Mouse (Mus musculus): Measurements from ENCODE around the gene Gm20696. TPM values are rescaled to one million over a fixed set of nuclear protein-coding genes. Genes with fewer than 3 reads are reported as not detected.
A peak's percentile ranks its signal among the peaks of the same experiment; 100 is the strongest.

Gm20696 gene
- polyA plus RNA-seq, 1 experiment from 2014 or later = 6.3 TPM

DNA sequence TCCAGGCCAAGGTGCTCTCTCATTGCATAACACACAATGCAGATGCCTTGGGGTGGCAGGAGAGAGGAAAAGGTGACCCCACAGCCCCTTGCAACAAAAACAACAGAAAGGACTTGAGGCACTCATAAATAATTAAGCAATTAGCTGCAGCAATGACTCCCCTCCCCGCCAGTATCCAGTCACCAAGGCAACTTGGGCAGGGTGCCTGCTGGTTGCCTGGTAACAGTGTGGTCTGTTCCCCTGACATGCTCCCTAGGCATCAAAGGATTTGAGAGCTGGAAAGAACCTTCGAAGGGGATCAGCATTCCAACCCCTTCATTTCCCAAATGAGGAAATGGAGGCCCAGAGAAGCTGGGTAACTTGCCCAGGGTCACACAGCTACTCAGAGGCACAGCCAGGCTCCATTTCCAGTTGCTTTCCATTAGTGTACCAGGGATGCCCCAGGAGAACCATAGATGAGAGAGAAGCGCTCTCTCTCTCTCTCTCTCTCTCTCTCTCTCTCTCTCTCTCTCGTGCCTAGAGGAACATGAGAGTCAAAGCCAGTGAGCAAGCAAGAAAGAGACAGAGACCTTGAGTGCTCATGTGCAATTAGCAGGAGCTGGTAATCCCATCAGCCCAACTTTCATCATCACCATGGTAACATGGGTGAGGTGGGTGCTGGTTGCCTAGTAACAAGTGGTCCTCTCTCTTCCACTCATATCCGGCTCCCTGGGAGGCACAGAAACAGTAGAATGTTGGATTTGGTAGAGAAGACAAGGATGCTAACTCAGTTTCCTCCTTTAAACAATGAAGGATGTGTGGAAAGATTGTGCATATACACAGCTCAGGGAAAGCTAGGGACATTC lies 3.1 kb upstream of the Gm20696 start:
- peak overlapping the region; percentile 31 for H3K4me2 ChIP-seq (ENCODE audit: low read length)
- H3K27me3 ChIP-seq (replicated peaks; ENCODE audit: control insufficient read depth, insufficient read depth, low read length) = no peaks in the 10 kb centered on the region
- peak; percentile 84 for ATAC-seq
- H3K4me1 ChIP-seq (replicated peaks; ENCODE audit: control insufficient read depth, insufficient read depth, low read length) = peaks cover 53% of the 10 kb centered on the region
- 18% methylated on average over 4 of the region's 5 CpGs for WGBS
- no peaks in the 10 kb centered on the region for H3K36me3 ChIP-seq (ENCODE audit: control insufficient read depth, insufficient read depth)
- peak overlapping the region; percentile 87 for H3K27ac ChIP-seq (ENCODE audit: low read length)
- no peak overlapping the region for H3K4me3 ChIP-seq (replicated peaks; ENCODE audit: low read length)
- H3K9me3 ChIP-seq (ENCODE audit: control insufficient read depth, low read length) = no peaks in the 10 kb centered on the region
- H3K9ac ChIP-seq (replicated peaks; ENCODE audit: low read depth, low read length) = no peak overlapping the region

DNA sequence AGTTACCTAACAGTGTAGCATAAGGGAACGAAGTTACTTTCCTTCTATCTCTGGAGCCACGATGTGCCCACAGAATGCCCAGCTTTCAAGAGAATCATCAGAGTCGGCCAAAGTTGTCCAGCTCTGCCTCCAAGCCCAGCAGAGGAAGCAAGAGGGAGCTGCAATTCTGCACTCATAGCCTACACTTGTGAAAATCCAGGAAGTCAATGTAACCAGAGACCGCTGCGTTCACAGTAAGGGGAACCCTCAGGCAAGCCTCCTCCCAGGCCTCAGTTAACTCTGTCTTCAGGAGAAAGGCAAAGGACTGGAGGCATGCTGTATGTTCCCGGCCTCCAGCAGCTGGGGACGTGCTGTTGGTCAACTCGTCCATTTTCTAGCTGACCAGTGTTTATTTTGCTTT lies 693 bp upstream of the Gm20696 start:
- H3K4me1 ChIP-seq (replicated peaks; ENCODE audit: control insufficient read depth, insufficient read depth, low read length) = peaks cover 54% of the 10 kb centered on the region
- peak overlapping the region; percentile 75 for H3K4me3 ChIP-seq (replicated peaks; ENCODE audit: low read length)
- ATAC-seq = no peak
- H3K4me2 ChIP-seq (ENCODE audit: low read length) = peak overlapping the region; percentile 92
- no peaks in the 10 kb centered on the region for H3K27me3 ChIP-seq (replicated peaks; ENCODE audit: control insufficient read depth, insufficient read depth, low read length)
- H3K27ac ChIP-seq (ENCODE audit: low read length) = no peak overlapping the region
- H3K9me3 ChIP-seq (ENCODE audit: control insufficient read depth, low read length) = no peaks in the 10 kb centered on the region
- no peak overlapping the region; the same call in 1 of the 2 replicates for H3K9ac ChIP-seq (replicated peaks; ENCODE audit: low read depth, low read length)
- H3K36me3 ChIP-seq (ENCODE audit: control insufficient read depth, insufficient read depth) = no peaks in the 10 kb centered on the region
- 50% methylated on average over 8 of the region's 8 CpGs for WGBS

DNA sequence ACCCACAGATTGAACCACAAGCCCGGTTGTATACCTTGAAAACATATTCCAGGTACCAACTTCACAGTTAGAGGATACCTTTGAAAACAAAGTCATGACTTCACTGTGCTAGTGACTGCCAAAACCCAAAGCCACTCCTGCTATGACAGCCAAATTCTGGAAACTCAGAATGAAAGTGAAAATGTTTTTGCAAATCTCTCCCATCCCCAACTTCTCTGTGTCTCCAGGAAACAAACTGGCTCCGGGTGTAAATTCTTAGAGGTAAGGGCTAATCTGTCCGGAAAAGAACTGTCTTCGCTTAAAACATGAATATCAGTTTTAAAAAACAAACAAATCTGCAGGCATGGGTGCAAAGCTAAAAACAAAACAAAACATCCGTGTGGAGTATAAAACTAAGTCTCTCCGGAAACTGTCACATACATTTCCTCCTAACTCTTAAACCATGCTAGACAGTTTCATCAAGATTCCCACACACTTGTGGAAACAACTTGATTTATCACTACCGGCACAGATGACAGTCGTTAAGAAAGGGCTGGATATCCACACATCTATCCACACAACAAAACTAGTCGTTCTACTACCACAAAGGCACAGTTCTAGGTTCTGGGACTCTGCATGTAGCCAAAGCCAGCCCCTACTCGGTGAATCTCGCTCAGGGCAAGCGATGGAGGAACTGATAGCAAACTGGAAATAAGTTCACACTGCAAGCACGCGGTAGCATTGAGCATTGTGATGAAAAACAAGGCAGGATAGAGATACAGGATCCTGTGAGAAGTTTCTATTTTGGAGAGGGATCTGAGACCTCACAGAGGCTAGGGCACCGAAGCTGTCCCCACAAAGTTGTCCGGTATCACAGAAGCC lies 910 bp downstream of the Gm20696 start:
- H3K4me1 ChIP-seq (replicated peaks; ENCODE audit: control insufficient read depth, insufficient read depth, low read length) = peaks cover 50% of the 10 kb centered on the region
- WGBS = 31% methylated on average over 16 of the region's 16 CpGs

DNA sequence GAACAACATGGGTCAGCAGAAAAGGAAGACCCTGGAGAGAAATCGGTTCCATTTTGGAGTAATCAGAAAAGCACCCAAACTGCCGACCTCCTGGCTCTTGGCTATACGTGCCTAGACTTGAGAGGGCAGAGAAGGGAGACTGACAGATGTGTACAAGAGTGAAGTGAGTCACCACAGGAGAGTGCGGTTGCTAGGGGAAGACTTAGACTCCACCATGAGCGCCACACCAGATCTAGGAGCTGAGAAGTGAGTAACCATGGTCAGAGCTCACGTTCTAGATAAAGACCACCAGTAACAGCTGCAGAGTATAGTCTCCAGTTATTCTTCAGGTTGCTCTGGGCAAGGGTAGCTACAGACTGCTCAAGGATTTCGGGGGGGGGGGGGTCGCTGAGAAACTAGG lies 3.4 kb downstream of the Gm20696 start:
- Histone ChIP-seq H3K36me3 (ENCODE audit: control insufficient read depth, insufficient read depth) (no peaks in the 10 kb centered on the region), H3K9me3 (ENCODE audit: control insufficient read depth, low read length) (no peaks in the 10 kb centered on the region), H3K4me2 (ENCODE audit: low read length) (no peak overlapping the region), H3K27me3 (replicated peaks; ENCODE audit: control insufficient read depth, insufficient read depth, low read length) (no peaks in the 10 kb centered on the region), H3K4me3 (replicated peaks; ENCODE audit: low read length) (no peak overlapping the region), H3K4me1 (replicated peaks; ENCODE audit: control insufficient read depth, insufficient read depth, low read length) (peaks cover 25% of the 10 kb centered on the region), H3K9ac (replicated peaks; ENCODE audit: low read depth, low read length) (no peak overlapping the region), H3K27ac (ENCODE audit: low read length) (no peak overlapping the region)
- 83% methylated on average over 8 of the region's 8 CpGs for WGBS
- no peak for ATAC-seq

More for the DNA sequence above, 910 bp downstream of the Gm20696 start:
- no peaks in the 10 kb centered on the region for H3K27me3 ChIP-seq (replicated peaks; ENCODE audit: control insufficient read depth, insufficient read depth, low read length)
- H3K4me3 ChIP-seq (replicated peaks; ENCODE audit: low read length) = peak overlapping the region; percentile 75
- peak overlapping the region; percentile 91 for H3K9ac ChIP-seq (replicated peaks; ENCODE audit: low read depth, low read length)
- H3K4me2 ChIP-seq (ENCODE audit: low read length) = peak overlapping the region; percentile 92
- ATAC-seq = no peak
- no peaks in the 10 kb centered on the region for H3K36me3 ChIP-seq (ENCODE audit: control insufficient read depth, insufficient read depth)
- H3K27ac ChIP-seq (ENCODE audit: low read length) = no peak overlapping the region
- no peaks in the 10 kb centered on the region for H3K9me3 ChIP-seq (ENCODE audit: control insufficient read depth, low read length)

GRCm38 (mm10) chr6:99660443-99660842 lies 6.2 kb downstream of the Gm20696 start:
- H3K27me3 ChIP-seq (replicated peaks; ENCODE audit: control insufficient read depth, insufficient read depth, low read length) = no peaks in the 10 kb centered on the region
- peaks cover 9% of the 10 kb centered on the region for H3K4me1 ChIP-seq (replicated peaks; ENCODE audit: control insufficient read depth, insufficient read depth, low read length)
- H3K9me3 ChIP-seq (ENCODE audit: control insufficient read depth, low read length) = no peaks in the 10 kb centered on the region
- H3K36me3 ChIP-seq (ENCODE audit: control insufficient read depth, insufficient read depth) = no peaks in the 10 kb centered on the region
- H3K9ac ChIP-seq (replicated peaks; ENCODE audit: low read depth, low read length) = no peak overlapping the region
- no peak overlapping the region for H3K4me2 ChIP-seq (ENCODE audit: low read length)
- no peak for ATAC-seq
- WGBS = 50% methylated on average over 3 of the region's 3 CpGs
- no peak overlapping the region for H3K27ac ChIP-seq (ENCODE audit: low read length)
- no peak overlapping the region for H3K4me3 ChIP-seq (replicated peaks; ENCODE audit: low read length)

DNA sequence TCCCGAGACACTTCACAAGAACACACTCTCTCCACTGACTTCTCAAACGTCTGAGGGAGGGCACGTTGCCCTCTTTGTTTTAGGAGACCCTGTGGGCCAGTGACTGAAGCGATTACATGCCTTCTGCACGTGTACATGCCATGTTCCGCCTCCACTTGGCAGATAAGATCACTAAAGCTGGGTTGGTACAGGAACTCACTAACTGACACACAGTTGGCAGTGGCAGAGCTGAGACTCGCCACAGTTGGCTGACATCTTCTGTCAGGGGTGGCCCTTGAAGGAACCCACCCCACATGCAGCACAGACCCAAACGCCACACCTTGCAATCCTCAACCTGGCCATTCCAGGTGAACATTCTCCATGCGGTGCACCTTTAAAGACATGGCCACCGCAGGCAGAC lies 8.0 kb downstream of the Gm20696 start:
- no peaks in the 10 kb centered on the region for H3K36me3 ChIP-seq (ENCODE audit: control insufficient read depth, insufficient read depth)
- H3K9me3 ChIP-seq (ENCODE audit: control insufficient read depth, low read length) = no peaks in the 10 kb centered on the region
- no peak overlapping the region for H3K27ac ChIP-seq (ENCODE audit: low read length)
- no peaks in the 10 kb centered on the region for H3K27me3 ChIP-seq (replicated peaks; ENCODE audit: control insufficient read depth, insufficient read depth, low read length)
- 0 out of 2 replicates have a peak, but pooled peaks cover 3% of the 10 kb centered on the region for H3K4me1 ChIP-seq (replicated peaks; ENCODE audit: control insufficient read depth, insufficient read depth, low read length)
- no peak overlapping the region for H3K9ac ChIP-seq (replicated peaks; ENCODE audit: low read depth, low read length)
- WGBS = 76% methylated on average over 10 of the region's 10 CpGs
- H3K4me2 ChIP-seq (ENCODE audit: low read length) = no peak overlapping the region
- no peak for ATAC-seq
- no peak overlapping the region for H3K4me3 ChIP-seq (replicated peaks; ENCODE audit: low read length)

- 89% methylated on average over 2 of the region's 2 CpGs for WGBS
- ATAC-seq = no peak
These were observed 10.5 kb downstream of the Gm20696 start for GRCm38 (mm10) chr6:99656088-99656487.

GRCm38 (mm10) chr6:99655488-99655887 lies 11.1 kb downstream of the Gm20696 start:
- H3K9me3 ChIP-seq (ENCODE audit: control insufficient read depth, low read length) = no peaks in the 10 kb centered on the region
- peaks cover 3% of the 10 kb centered on the region; the same call in 1 of the 2 replicates for H3K4me1 ChIP-seq (replicated peaks; ENCODE audit: control insufficient read depth, insufficient read depth, low read length)
- H3K4me3 ChIP-seq (replicated peaks; ENCODE audit: low read length) = no peak overlapping the region
- H3K4me2 ChIP-seq (ENCODE audit: low read length) = no peak overlapping the region
- H3K27ac ChIP-seq (ENCODE audit: low read length) = no peak overlapping the region
- ATAC-seq = no peak
- no peaks in the 10 kb centered on the region; the same call in 1 of the 2 replicates for H3K36me3 ChIP-seq (ENCODE audit: control insufficient read depth, insufficient read depth)
- WGBS = 52% methylated on average over 7 of the region's 7 CpGs
- no peaks in the 10 kb centered on the region for H3K27me3 ChIP-seq (replicated peaks; ENCODE audit: control insufficient read depth, insufficient read depth, low read length)
- H3K9ac ChIP-seq (replicated peaks; ENCODE audit: low read depth, low read length) = no peak overlapping the region

More at GRCm38 (mm10) chr6:99656088-99656487, 10.5 kb downstream of the Gm20696 start:
- Histone ChIP-seq H3K9ac (replicated peaks; ENCODE audit: low read depth, low read length) (no peak overlapping the region), H3K27ac (ENCODE audit: low read length) (no peak overlapping the region), H3K4me1 (replicated peaks; ENCODE audit: control insufficient read depth, insufficient read depth, low read length) (peaks cover 3% of the 10 kb centered on the region; the same call in 1 of the 2 replicates), H3K9me3 (ENCODE audit: control insufficient read depth, low read length) (no peaks in the 10 kb centered on the region), H3K36me3 (ENCODE audit: control insufficient read depth, insufficient read depth) (no peaks in the 10 kb centered on the region), H3K4me2 (ENCODE audit: low read length) (no peak overlapping the region), H3K27me3 (replicated peaks; ENCODE audit: control insufficient read depth, insufficient read depth, low read length) (no peaks in the 10 kb centered on the region), H3K4me3 (replicated peaks; ENCODE audit: low read length) (no peak overlapping the region)

DNA sequence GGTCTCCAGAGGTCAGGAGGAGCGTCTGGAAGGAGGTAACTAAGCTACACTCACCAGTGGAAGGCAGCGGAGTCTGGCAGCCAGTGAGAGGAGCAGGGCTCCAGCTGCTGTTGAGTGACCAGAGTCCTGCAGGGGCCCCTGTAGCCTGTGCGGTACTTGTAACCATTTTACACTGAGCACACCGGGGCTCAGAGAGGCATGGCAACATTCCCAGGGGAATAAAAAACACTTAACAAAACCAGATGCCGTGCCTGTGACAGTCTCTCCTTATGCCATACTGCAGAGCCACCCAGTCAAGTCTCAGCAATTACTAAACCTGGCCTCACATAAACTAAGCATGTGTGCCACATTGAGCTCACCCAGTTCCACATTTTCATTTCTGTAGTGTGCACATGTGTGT lies 12.3 kb downstream of the Gm20696 start:
- Histone ChIP-seq H3K4me2 (ENCODE audit: low read length) (no peak overlapping the region), H3K4me1 (replicated peaks; ENCODE audit: control insufficient read depth, insufficient read depth, low read length) (peaks cover 3% of the 10 kb centered on the region; the same call in 1 of the 2 replicates), H3K9ac (replicated peaks; ENCODE audit: low read depth, low read length) (no peak overlapping the region), H3K9me3 (ENCODE audit: control insufficient read depth, low read length) (no peaks in the 10 kb centered on the region), H3K4me3 (replicated peaks; ENCODE audit: low read length) (no peak overlapping the region), H3K36me3 (ENCODE audit: control insufficient read depth, insufficient read depth) (no peaks in the 10 kb centered on the region; the same call in 1 of the 2 replicates), H3K27ac (ENCODE audit: low read length) (no peak overlapping the region), H3K27me3 (replicated peaks; ENCODE audit: control insufficient read depth, insufficient read depth, low read length) (no peaks in the 10 kb centered on the region)
- 37% methylated on average over 5 of the region's 5 CpGs for WGBS
- no peak for ATAC-seq
